Mouse (Mus musculus): Measurements from ENCODE around the gene Foxp1.

DNA sequence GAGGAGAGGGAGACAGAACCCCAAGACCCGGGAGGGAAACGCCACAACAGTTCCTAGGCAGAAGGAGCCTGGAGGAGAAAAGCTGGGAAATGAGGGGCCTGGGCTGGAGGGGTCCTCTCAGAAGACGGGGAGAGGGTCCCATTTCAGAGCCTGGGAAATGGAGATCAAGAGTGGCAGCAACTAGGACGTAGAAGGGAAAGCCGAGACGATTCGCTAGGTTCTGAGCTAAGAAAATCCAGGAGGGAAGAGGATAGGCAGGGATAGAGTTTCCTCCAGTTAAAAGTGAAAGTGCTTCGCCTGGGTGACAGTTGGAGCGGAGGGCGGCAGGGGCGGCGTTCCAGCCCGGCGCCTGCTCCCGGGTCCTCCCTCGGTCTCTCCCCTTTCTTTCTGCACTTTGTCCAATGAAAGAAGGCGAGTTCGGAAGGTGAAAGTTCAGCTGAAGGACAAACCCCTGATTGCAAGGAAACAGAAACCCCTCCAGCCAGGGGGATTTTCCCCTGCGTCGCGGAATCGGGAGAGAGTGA lies 650 bp upstream of the Foxp1 start:
- TF ChIP-seq GATA1 (IDR thresholded peaks at IDR 0.05; ENCODE audit: borderline replicate concordance, low read length) (no peak), FLI1 (IDR thresholded peaks at IDR 0.05; ENCODE audit: low read length) (no peak)
